Mouse (Mus musculus) cerebellum, adult 2 months (tissue): ENCODE results near the gene Tmem259.

Experiments
- CTCF ChIP-seq: fragments of 200-500 bp; IDR thresholded peaks from 2 replicates; pipeline ENCODE4 v1.5.1; 2011; ENCODE audit warnings: low read depth, mild to moderate bottlenecking, control low read depth, low read length, moderate library complexity, borderline replicate concordance; ENCODE audit not compliant: insufficient read depth
- POLR2A ChIP-seq: fragments of 200-500 bp; IDR thresholded peaks from 2 replicates; pipeline ENCODE4 v1.6.1; 2011; ENCODE audit warnings: low read length, control low read depth, borderline replicate concordance; ENCODE audit not compliant: insufficient read depth

DNA sequence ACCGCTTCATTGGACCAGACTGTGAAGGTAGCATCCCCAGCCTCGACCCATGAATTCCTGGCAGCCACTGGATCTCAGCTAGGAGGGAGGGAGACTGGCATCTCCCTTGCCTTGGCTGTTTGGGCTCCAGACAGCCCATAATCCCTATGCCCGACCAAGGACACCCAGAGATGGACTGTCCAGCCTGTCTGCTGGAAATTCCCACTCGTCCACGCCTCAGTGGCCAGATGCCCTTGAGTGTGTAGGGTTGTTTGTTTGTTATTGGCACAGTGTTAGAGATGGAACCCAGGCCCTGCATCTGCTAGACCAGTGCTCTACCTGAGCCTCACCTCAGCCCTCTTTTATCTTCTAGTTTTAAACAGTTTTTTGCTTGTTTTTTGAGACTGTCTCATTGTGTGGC is 18.8 kb downstream of the Tmem259 start:
- no peak for TF ChIP-seq CTCF
- TF ChIP-seq POLR2A: no peak
